Mouse (Mus musculus): Measurements from ENCODE around the gene Ppp3ca.

DNA sequence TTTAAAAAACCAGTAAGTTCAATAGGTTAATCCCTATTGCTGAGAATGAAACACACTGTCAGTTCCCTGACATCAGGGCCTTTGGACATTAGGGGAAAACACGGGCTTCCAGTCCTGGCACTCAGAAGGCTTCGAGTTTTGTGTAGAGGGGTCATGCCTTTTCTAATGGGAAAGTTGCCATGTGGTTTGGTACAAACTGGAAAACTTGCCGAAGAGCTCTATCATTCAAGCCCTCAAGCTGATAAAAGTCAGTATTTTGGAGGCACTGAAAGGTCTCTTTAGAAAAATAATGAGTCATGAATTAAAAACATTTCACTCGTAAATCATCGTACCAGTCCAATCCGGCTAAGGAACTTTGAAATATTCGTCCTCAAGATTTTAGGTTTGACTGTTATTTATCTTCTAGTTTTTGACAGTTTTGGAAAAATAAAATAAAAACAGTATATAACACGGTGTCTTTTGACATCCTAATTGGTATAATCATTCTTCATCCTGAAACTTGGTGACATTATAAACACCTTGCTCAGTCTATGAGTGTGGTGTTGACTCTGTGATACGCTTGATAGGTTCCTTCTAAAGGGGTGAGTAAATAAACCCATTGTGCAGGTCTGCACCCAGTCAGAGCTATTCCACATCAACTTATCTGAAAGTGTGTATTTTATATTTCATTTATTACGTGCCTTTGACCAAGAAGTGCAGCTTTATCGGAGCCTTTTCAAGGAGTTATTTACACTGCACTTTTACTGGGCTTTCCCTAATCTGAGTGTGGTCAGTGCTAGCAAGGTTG is 192.3 kb downstream of the Ppp3ca start:
- TF ChIP-seq CTCF (IDR thresholded peaks at IDR 0.05; ENCODE audit: low read depth, low read length) (no peak), POLR2A (IDR thresholded peaks at IDR 0.05; ENCODE audit: borderline replicate concordance, low read depth, low read length) (no peak)

Data from bone marrow macrophage, adult 2 months (primary cell).